Comparison of ENCODE assay signal across 9 mouse cellular contexts in the genomic region with DNA sequence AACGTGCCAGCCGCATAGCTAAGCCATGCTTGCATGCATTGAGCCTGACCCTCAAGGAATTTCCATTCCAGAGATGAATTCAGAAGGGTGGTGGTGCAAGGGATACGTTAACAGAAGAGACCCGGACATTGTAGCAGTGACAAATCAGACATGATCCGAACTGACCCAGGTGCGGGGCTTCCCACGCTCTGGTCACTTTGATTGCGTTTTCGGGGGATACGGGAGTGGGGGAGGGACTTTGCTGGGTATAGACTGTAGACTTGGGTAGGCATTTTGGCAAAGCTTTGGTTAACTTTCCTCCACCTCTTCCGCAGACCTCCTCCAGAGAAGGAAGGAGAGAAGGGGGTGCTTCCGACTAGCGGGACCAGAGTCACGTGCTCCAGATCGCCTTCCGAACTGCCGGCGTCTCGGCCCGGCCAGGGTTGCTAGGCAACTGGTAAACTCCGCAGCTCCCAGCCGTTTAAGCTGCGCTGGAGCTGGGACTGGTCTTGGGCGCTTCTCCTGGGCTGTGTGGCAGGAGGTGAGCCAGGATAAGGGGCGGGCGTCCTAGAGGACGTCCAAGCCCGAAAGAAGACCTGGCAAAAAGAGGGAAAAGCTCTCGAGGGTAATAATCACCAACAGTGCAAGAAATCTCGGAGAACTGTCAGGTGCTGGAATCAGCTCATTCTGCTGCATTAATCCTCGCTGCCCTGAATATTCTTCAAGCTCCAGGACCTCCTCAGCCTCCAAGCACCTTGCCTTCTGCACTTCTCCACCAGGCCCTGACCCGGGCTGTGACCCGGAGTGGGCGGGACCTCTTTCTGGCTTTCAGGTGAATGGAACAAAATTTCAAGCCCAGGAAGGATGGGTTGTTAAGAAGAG. TPM values are rescaled to one million over a fixed set of nuclear protein-coding genes. Genes with fewer than 3 reads are reported as not detected.
A peak's percentile ranks its signal among the peaks of the same experiment; 100 is the strongest.
DNase-seq lines count a peak whose midpoint lies in the region; ATAC-seq and TF ChIP-seq lines count a peak whose summit lies in the region.
"Had no signal": no experiment of that assay in that cellular context is flagged by ENCODE, and none has a peak within 500 bp of the region (broad histone marks: within the 10 kb centered on the region; RNA-seq: fewer than 3 reads in every experiment).

TSS of gene Dnaic2 (plus strand) at position 444 of the 861 bp plus-strand sequence.

- DNase-seq in thymus, adult 2 months: peak; percentile 6
- DNase-seq in thymus, postnatal 10 days (ENCODE audit: low spot score in 2 of 2): no peak
- peak; percentile 88 for DNase-seq in embryonic facial prominence, embryonic 14.5 days (ENCODE audit: low spot score)
- DNase-seq in heart, adult 9 months (ENCODE audit: low spot score in 2 of 2): peak; percentile 71 to 79
- DNase-seq in liver, adult 2 months (ENCODE audit: extremely low read depth, low read depth, low spot score): peak; percentile 21
- peak; percentile 59 for DNase-seq in testis, postnatal 14 days (ENCODE audit: low spot score)

- 23% methylated on average over 34 of the region's 34 CpGs for WGBS in thymus, adult 2 months
- 10% methylated on average over 34 of the region's 34 CpGs for WGBS in embryonic facial prominence, embryonic 14.5 days
- WGBS in kidney, embryonic 14.5 days: 10% methylated on average over 34 of the region's 34 CpGs
- WGBS in liver, adult 2 months: 12% methylated on average over 34 of the region's 34 CpGs

- H3K4me1 ChIP-seq in thymus, adult 2 months (replicated peaks; ENCODE audit: control insufficient read depth, insufficient read depth, low read length): peaks cover 7% of the 10 kb centered on the region
- peaks cover 24% of the 10 kb centered on the region for H3K4me1 ChIP-seq in embryonic facial prominence, embryonic 14.5 days (ENCODE audit: control insufficient read depth, insufficient read depth, low read length)
- 0 out of 2 replicates have a peak, but pooled peaks cover 9% of the 10 kb centered on the region for H3K4me1 ChIP-seq in kidney, embryonic 14.5 days (ENCODE audit: control insufficient read depth, insufficient read depth, low read length)
- H3K4me1 ChIP-seq in liver, adult 2 months (ENCODE audit: control insufficient read depth, insufficient read depth, low read length): peaks cover 2% of the 10 kb centered on the region; the same call in 1 of the 2 replicates

- TF ChIP-seq POLR2A in thymus, adult 2 months (IDR thresholded peaks at IDR 0.05; ENCODE audit: control insufficient read depth, extremely low read depth, insufficient read depth, low read length, poor library complexity): no peak
- TF ChIP-seq POLR2A in liver, adult 2 months (IDR thresholded peaks at IDR 0.05; ENCODE audit: extremely low read depth, insufficient read depth, low read length): no peak

- TF ChIP-seq CTCF in thymus, adult 2 months (IDR thresholded peaks at IDR 0.05; ENCODE audit: borderline replicate concordance, control insufficient read depth, extremely low read depth, insufficient read depth, low read length, poor library complexity): no peak
- no peak for TF ChIP-seq CTCF in liver, adult 2 months (IDR thresholded peaks at IDR 0.05; ENCODE audit: low read depth, low read length)

- H3K27ac ChIP-seq in thymus, adult 2 months (ENCODE audit: control insufficient read depth, insufficient read depth, low read length): no peak within 1 kb of the TSS
- no peak within 1 kb of the TSS; the same call in 1 of the 2 replicates for H3K27ac ChIP-seq in embryonic facial prominence, embryonic 14.5 days (replicated peaks; ENCODE audit: low read depth, low read length)
- no peak within 1 kb of the TSS for H3K27ac ChIP-seq in kidney, embryonic 14.5 days (ENCODE audit: low read depth, low read length)
- H3K27ac ChIP-seq in liver, adult 2 months (replicated peaks; ENCODE audit: insufficient read depth, low read depth, low read length): no peak within 1 kb of the TSS

- no peaks in the 10 kb centered on the region for H3K36me3 ChIP-seq in thymus, adult 2 months (ENCODE audit: control insufficient read depth, insufficient read depth, low read length)
- no peaks in the 10 kb centered on the region for H3K36me3 ChIP-seq in embryonic facial prominence, embryonic 14.5 days (ENCODE audit: control insufficient read depth, insufficient read depth, low read length)
- no peaks in the 10 kb centered on the region for H3K36me3 ChIP-seq in kidney, embryonic 14.5 days (ENCODE audit: control insufficient read depth, insufficient read depth, low read length)
- H3K36me3 ChIP-seq in liver, adult 2 months (ENCODE audit: control insufficient read depth, insufficient read depth, low read length): no peaks in the 10 kb centered on the region
- H3K36me3 ChIP-seq: G1E had no signal

- peak within 1 kb of the TSS; percentile 53 for H3K4me2 ChIP-seq in embryonic facial prominence, embryonic 14.5 days (ENCODE audit: low read depth, low read length)
- H3K4me2 ChIP-seq in kidney, embryonic 14.5 days (replicated peaks; ENCODE audit: low read depth, low read length): peak within 1 kb of the TSS; percentile 63

- H3K79me2 ChIP-seq in liver, adult 2 months (ENCODE audit: control insufficient read depth, insufficient read depth, low read length): no peaks in the 10 kb centered on the region

- no peak within 1 kb of the TSS for H3K4me3 ChIP-seq in thymus, adult 2 months (ENCODE audit: control insufficient read depth, insufficient read depth, low read length)
- H3K4me3 ChIP-seq in embryonic facial prominence, embryonic 14.5 days (ENCODE audit: low read depth, low read length): peak within 1 kb of the TSS; percentile 27
- H3K4me3 ChIP-seq in kidney, embryonic 14.5 days (ENCODE audit: low read length): peak within 1 kb of the TSS; percentile 34
- no peak within 1 kb of the TSS for H3K4me3 ChIP-seq in liver, adult 2 months (ENCODE audit: insufficient read depth, low read depth, low read length)

- no peaks in the 10 kb centered on the region for H3K27me3 ChIP-seq in thymus, adult 2 months (ENCODE audit: control insufficient read depth, insufficient read depth, low read length)
- no peaks in the 10 kb centered on the region; the same call in 1 of the 2 replicates for H3K27me3 ChIP-seq in embryonic facial prominence, embryonic 14.5 days (replicated peaks; ENCODE audit: control insufficient read depth, insufficient read depth, low read length)
- no peaks in the 10 kb centered on the region for H3K27me3 ChIP-seq in kidney, embryonic 14.5 days (ENCODE audit: control insufficient read depth, insufficient read depth, low read length)
- H3K27me3 ChIP-seq in liver, adult 2 months (ENCODE audit: control insufficient read depth, insufficient read depth, low read length): no peaks in the 10 kb centered on the region

- 0 out of 2 replicates have a peak within 1 kb of the TSS, but pooled peaks have one; percentile 9 for H3K9ac ChIP-seq in embryonic facial prominence, embryonic 14.5 days (ENCODE audit: low read depth, low read length)
- peak within 1 kb of the TSS; percentile 40; the same call in 1 of the 2 replicates for H3K9ac ChIP-seq in kidney, embryonic 14.5 days (ENCODE audit: low read depth, low read length)
- no peak within 1 kb of the TSS for H3K9ac ChIP-seq in liver, adult 2 months (ENCODE audit: low read depth, low read length)

- ATAC-seq in embryonic facial prominence, embryonic 14.5 days (ENCODE audit: low read depth): peak; percentile 72
- ATAC-seq in kidney, embryonic 14.5 days (ENCODE audit: low FRiP score, low TSS enrichment): peak; percentile 86
- 0 out of 2 replicates have a peak, but pooled peaks have one; percentile 38 for ATAC-seq in monocyte, adult 5-6 weeks (replicated peaks; ENCODE audit: insufficient number of reproducible peaks, low FRiP score, low TSS enrichment, poor library complexity, severe bottlenecking)

- no peaks in the 10 kb centered on the region for H3K9me3 ChIP-seq in embryonic facial prominence, embryonic 14.5 days (ENCODE audit: control insufficient read depth, low read length)
- H3K9me3 ChIP-seq in kidney, embryonic 14.5 days (ENCODE audit: control insufficient read depth, low read length): no peaks in the 10 kb centered on the region; the same call in 1 of the 2 replicates

RNA-seq across cellular contexts. Expression of gene Dnaic2, which starts in this region (rescaled TPM):
- 1.9 TPM in 2 replicates for polyA plus RNA-seq in thymus, adult 2 months (2012; rRNA removed)
- polyA plus RNA-seq in embryonic facial prominence, embryonic 14.5 days (2014; fragmentation: Nextera tagmentation; extraction: Ambion mirVana): 2.2 and 4.6 TPM in 2 replicates
- 0.28 and 0.36 TPM in 2 replicates for polyA plus RNA-seq in kidney, embryonic 14.5 days (2014; fragmentation: Nextera tagmentation; extraction: Ambion mirVana)
- not detected in 2 replicates for total RNA-seq in liver, adult 2 months (2014; rRNA removed)
- polyA plus RNA-seq in liver, adult 2 months (2012; rRNA removed): 0.13 TPM in 1 of 2 replicates, not detected in the other
- total RNA-seq in monocyte, adult 5-6 weeks (2017): not detected in 3 replicates
- total RNA-seq: G1E had no signal
- polyA plus RNA-seq: G1E had no signal

Comparison
In these comparisons a context has a peak if more than half of its experiments do, and no peak if none do; other contexts are left out.
1. DNase-seq: peak in thymus, adult 2 months (single experiment), embryonic facial prominence, embryonic 14.5 days (single experiment), heart, adult 9 months (2 of 2) and testis, postnatal 14 days (single experiment); none in thymus, postnatal 10 days (0 of 2).
2. Peak in ATAC-seq, H3K4me3 ChIP-seq, H3K9ac ChIP-seq and H3K4me2 ChIP-seq in kidney, embryonic 14.5 days; RNA of the gene not detected or under 1 TPM.
3. Peak in DNase-seq in liver, adult 2 months; RNA of the gene not detected or under 1 TPM.
4. Peak in ATAC-seq in monocyte, adult 5-6 weeks; RNA of the gene not detected or under 1 TPM.
5. Peak in every context shown above with its lines, with median percentiles within 50 percentile points of each other: ATAC-seq.